Mouse (Mus musculus): ENCODE results near the gene Trim58.

DNA sequence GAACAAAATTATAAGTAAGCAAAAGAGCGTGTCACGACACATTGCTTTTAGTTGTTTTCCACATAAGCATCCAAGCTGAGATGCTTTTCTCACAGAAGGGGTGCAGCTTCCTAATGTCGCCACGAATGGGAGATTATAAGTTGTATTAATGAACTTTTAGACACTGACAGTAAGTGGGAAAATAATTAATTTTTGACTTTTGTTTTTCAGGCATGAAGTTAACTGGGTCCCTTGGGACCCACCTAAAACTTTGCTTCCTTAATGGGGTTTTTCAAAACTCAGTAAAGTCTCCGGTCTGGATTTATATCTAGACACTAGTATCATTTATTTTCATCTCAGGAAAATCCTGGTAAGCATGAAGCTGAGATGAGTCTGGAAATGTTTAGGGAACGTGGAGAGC, 45.5 kb upstream of the Trim58 start, which contains the start of gene Olfr324:
- no peak for TF ChIP-seq CTCF (IDR thresholded peaks at IDR 0.05; ENCODE audit: extremely low read depth, insufficient read length, insufficient replicate concordance, low read depth, low read length)
- TF ChIP-seq POLR2A (IDR thresholded peaks at IDR 0.05; ENCODE audit: low read depth, low read length): no peak
